Mouse (Mus musculus): ENCODE measurements at regions not wholly inside any gene's neighbourhood (a gene's known extent, or its start where the extent isn't known, plus 50 kb on each side); places are given as distances from the start of the nearest gene placed in this dataset.

DNA sequence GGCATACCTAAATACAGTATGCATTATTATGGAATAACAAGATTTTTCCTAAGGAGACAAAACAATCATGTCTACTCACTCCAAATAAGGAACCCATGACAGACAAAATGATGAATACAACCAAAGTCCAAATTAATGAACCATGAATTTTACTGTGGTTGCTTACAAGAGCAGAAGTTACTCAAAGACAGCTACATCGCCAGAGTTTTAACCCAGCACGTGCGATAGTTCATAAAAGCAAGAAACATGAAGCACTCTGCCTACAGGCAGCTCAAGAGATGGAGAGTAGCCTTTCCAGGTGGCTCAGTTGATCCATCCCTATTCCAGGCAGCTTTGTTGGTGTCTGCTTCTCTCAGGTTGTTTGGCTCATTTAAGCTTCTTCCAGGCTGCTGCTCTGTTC is 176.8 kb downstream of the Olfr1505 start:
- DNase-seq = no peak
- no peak overlapping the region for H3K27ac ChIP-seq (ENCODE audit: insufficient read depth, low read length)
- H3K27me3 ChIP-seq (ENCODE audit: control insufficient read depth, insufficient read depth, low read length) = no peaks in the 10 kb centered on the region
- H3K4me1 ChIP-seq (ENCODE audit: control insufficient read depth, insufficient read depth, low read length) = no peaks in the 10 kb centered on the region
- no peak overlapping the region for H3K4me3 ChIP-seq (replicated peaks; ENCODE audit: insufficient read depth, low read depth, low read length)
- 86% methylated on average over 3 of the region's 3 CpGs for WGBS
- no peak for TF ChIP-seq CTCF (IDR thresholded peaks at IDR 0.05; ENCODE audit: borderline replicate concordance, insufficient read depth, low read depth, low read length)

DNA sequence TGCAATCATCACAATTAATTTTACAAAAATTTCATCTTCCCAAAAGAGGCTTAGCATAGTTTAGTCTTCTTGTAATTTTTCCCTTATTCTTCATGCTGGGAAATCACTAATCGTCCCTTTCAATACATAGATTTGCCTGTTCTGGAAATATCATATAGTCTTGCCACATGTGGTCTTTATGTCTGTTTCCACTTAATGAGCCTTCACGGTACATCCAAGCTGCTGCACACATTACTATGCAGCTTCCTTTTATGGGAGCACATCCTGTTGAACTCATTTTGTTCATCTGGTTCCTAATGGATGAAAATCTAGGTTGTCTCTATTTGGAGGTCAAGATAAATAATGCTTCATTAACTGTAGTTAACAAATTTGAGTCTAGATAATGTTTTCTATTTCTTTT is 180.9 kb downstream of the Olfr1505 start:
- no peak for DNase-seq
- no peak for TF ChIP-seq POLR2A (IDR thresholded peaks at IDR 0.05; ENCODE audit: borderline replicate concordance, insufficient read depth, low read length)
- TF ChIP-seq CTCF (IDR thresholded peaks at IDR 0.05; ENCODE audit: borderline replicate concordance, insufficient read depth, low read depth, low read length) = no peak
- Histone ChIP-seq H3K27me3 (ENCODE audit: control insufficient read depth, insufficient read depth, low read length) (no peaks in the 10 kb centered on the region), H3K4me3 (replicated peaks; ENCODE audit: insufficient read depth, low read depth, low read length) (no peak overlapping the region), H3K4me1 (ENCODE audit: control insufficient read depth, insufficient read depth, low read length) (no peaks in the 10 kb centered on the region; the same call in 1 of the 2 replicates), H3K27ac (ENCODE audit: insufficient read depth, low read length) (no peak overlapping the region)
- 89% methylated on average over 2 of the region's 2 CpGs for WGBS

- no peak for TF ChIP-seq CTCF (IDR thresholded peaks at IDR 0.05; ENCODE audit: borderline replicate concordance, insufficient read depth, low read depth, low read length)
- no peak for TF ChIP-seq POLR2A (IDR thresholded peaks at IDR 0.05; ENCODE audit: borderline replicate concordance, insufficient read depth, low read length)
- Histone ChIP-seq H3K27me3 (ENCODE audit: control insufficient read depth, insufficient read depth, low read length) (no peaks in the 10 kb centered on the region), H3K4me1 (ENCODE audit: control insufficient read depth, insufficient read depth, low read length) (no peaks in the 10 kb centered on the region; the same call in 1 of the 2 replicates), H3K4me3 (replicated peaks; ENCODE audit: insufficient read depth, low read depth, low read length) (no peak overlapping the region), H3K27ac (ENCODE audit: insufficient read depth, low read length) (no peak overlapping the region)
- peak; percentile 3 to 7 for DNase-seq
- 10% methylated on average over 5 of the region's 5 CpGs for WGBS
These were observed 182.9 kb downstream of the Olfr1505 start for GRCm38 (mm10) chr19:14096187-14096586.

DNA sequence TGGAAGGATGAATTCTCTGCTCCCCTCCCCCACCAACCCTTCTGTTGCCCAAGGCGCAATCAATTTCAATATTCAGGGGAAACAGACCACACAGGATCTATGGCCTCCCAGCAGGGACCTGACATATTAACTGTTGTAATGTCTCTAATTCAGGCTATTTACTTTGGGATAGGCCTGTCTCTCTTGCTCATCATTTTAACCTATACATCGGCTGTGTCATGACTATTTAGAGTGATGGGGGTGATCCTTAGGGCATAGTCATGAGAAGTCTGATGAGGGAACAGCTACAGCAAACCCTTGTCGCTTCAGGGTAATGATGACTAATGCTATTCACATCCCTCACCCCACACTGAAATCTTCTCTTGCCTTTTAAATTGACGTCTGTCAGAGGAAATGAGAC is 195.8 kb downstream of the Olfr1505 start:
- 71% methylated on average over 4 of the region's 4 CpGs for WGBS
- Histone ChIP-seq H3K4me1 (ENCODE audit: control insufficient read depth, insufficient read depth, low read length) (no peaks in the 10 kb centered on the region), H3K27ac (ENCODE audit: insufficient read depth, low read length) (no peak overlapping the region), H3K4me3 (replicated peaks; ENCODE audit: insufficient read depth, low read depth, low read length) (no peak overlapping the region), H3K27me3 (ENCODE audit: control insufficient read depth, insufficient read depth, low read length) (no peaks in the 10 kb centered on the region)
- no peak for DNase-seq
- TF ChIP-seq POLR2A (IDR thresholded peaks at IDR 0.05; ENCODE audit: borderline replicate concordance, insufficient read depth, low read length) = no peak
- no peak for TF ChIP-seq CTCF (IDR thresholded peaks at IDR 0.05; ENCODE audit: borderline replicate concordance, insufficient read depth, low read depth, low read length)

GRCm38 (mm10) chr19:14123348-14124113 is 210.2 kb downstream of the Olfr1505 start:
- DNase-seq = no peak
- Histone ChIP-seq H3K4me1 (ENCODE audit: control insufficient read depth, insufficient read depth, low read length) (no peaks in the 10 kb centered on the region), H3K27ac (ENCODE audit: insufficient read depth, low read length) (no peak overlapping the region), H3K27me3 (ENCODE audit: control insufficient read depth, insufficient read depth, low read length) (no peaks in the 10 kb centered on the region; the same call in 1 of the 2 replicates), H3K4me3 (replicated peaks; ENCODE audit: insufficient read depth, low read depth, low read length) (no peak overlapping the region)
- WGBS = 24% methylated on average over 8 of the region's 8 CpGs
- no peak for TF ChIP-seq CTCF (IDR thresholded peaks at IDR 0.05; ENCODE audit: borderline replicate concordance, insufficient read depth, low read depth, low read length)
- no peak for TF ChIP-seq POLR2A (IDR thresholded peaks at IDR 0.05; ENCODE audit: borderline replicate concordance, insufficient read depth, low read length)

DNA sequence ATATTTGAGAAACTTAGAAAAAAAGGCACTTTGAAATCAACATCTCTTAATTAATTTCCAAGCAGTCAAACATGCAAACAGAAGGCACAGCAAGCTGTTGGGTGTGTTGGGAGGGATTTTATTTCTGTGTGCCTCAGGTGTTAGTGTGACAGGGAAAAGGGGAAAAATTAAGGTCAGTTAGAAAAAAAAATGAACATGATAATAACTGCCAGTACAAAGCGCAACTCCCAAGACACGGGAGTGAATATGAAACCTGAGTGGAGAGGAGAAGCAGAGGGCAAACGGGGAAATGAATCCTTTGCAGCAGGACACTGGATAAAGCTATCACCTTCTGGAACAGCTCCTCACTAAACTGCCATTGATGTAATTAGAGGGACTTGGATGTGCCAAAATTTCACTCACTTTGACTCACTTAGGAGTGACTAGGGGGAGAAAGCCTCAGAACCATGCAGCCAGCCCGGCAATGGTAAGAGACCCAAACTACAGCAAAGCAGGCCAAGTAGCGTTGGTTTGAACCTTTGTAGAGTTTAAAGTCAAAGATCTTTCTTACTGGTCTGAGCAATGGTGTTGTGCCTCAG is 211.0 kb downstream of the Olfr1505 start:
- Histone ChIP-seq H3K4me1 (ENCODE audit: control insufficient read depth, insufficient read depth, low read length) (no peaks in the 10 kb centered on the region), H3K27ac (ENCODE audit: insufficient read depth, low read length) (no peak overlapping the region), H3K27me3 (ENCODE audit: control insufficient read depth, insufficient read depth, low read length) (no peaks in the 10 kb centered on the region; the same call in 1 of the 2 replicates), H3K4me3 (replicated peaks; ENCODE audit: insufficient read depth, low read depth, low read length) (no peak overlapping the region)
- 29% methylated on average over 5 of the region's 5 CpGs for WGBS
- no peak for DNase-seq
- TF ChIP-seq POLR2A (IDR thresholded peaks at IDR 0.05; ENCODE audit: borderline replicate concordance, insufficient read depth, low read length) (no peak), CTCF (IDR thresholded peaks at IDR 0.05; ENCODE audit: borderline replicate concordance, insufficient read depth, low read depth, low read length) (no peak)

- no peak overlapping the region for H3K4me3 ChIP-seq (replicated peaks; ENCODE audit: insufficient read depth, low read depth, low read length)
- no peak for DNase-seq
- no peak overlapping the region for H3K27ac ChIP-seq (ENCODE audit: insufficient read depth, low read length)
- H3K4me1 ChIP-seq (ENCODE audit: control insufficient read depth, insufficient read depth, low read length) = no peaks in the 10 kb centered on the region
- WGBS = 58% methylated on average over 5 of the region's 5 CpGs
- TF ChIP-seq POLR2A (IDR thresholded peaks at IDR 0.05; ENCODE audit: borderline replicate concordance, insufficient read depth, low read length) (no peak), CTCF (IDR thresholded peaks at IDR 0.05; ENCODE audit: borderline replicate concordance, insufficient read depth, low read depth, low read length) (no peak)
- no peaks in the 10 kb centered on the region; the same call in 1 of the 2 replicates for H3K27me3 ChIP-seq (ENCODE audit: control insufficient read depth, insufficient read depth, low read length)
These were observed 211.7 kb downstream of the Olfr1505 start for GRCm38 (mm10) chr19:14124986-14125385.
